Mouse (Mus musculus) embryonic facial prominence, embryonic 14.5 days (tissue): Measurements from ENCODE around the gene Pmm2. TPM values are rescaled to one million over a fixed set of nuclear protein-coding genes. Genes with fewer than 3 reads are reported as not detected.

Experiments
- ATAC-seq: fragments of 200-750 bp; cut with Nextera tagmentation; 2 replicates; pipeline ENCODE4 v1.8.0; 2017; ENCODE audit warnings: low read depth, moderate number of reproducible peaks, moderate TSS enrichment
- DNase-seq: peaks from one replicate; pipeline ENCODE4 v3.0.0-alpha.2; 2015; ENCODE audit warnings: low spot score
- H3K27ac ChIP-seq: fragments of 300-500 bp; sonication (generic); replicated peaks from 2 replicates; pipeline ENCODE4 v1.5.1; 2014; ENCODE audit warnings: low read depth, mild to moderate bottlenecking, low read length, moderate library complexity
- H3K27me3 ChIP-seq: fragments of 300-500 bp; sonication (generic); replicated peaks from 2 replicates; pipeline ENCODE4 v1.6.1; 2014; ENCODE audit warnings: low read length; ENCODE audit not compliant: control insufficient read depth, insufficient read depth
- H3K36me3 ChIP-seq: fragments of 300-500 bp; sonication (generic); 2 replicates; pipeline ENCODE4 v1.6.1; 2014; ENCODE audit warnings: low read length, mixed read lengths; ENCODE audit not compliant: control insufficient read depth, insufficient read depth
- H3K4me1 ChIP-seq: fragments of 300-500 bp; sonication (generic); 2 replicates; pipeline ENCODE4 v1.6.1; 2014; ENCODE audit warnings: antibody characterized with exemption, low read length; ENCODE audit not compliant: control insufficient read depth, insufficient read depth
- H3K4me2 ChIP-seq: fragments of 300-500 bp; sonication (generic); 2 replicates; pipeline ENCODE4 v1.6.1; 2014; ENCODE audit warnings: low read depth, mild to moderate bottlenecking, low read length, moderate library complexity, mixed read lengths
- H3K4me3 ChIP-seq: fragments of 300-500 bp; sonication (generic); 2 replicates; pipeline ENCODE4 v1.5.1; 2014; ENCODE audit warnings: low read depth, mild to moderate bottlenecking, low read length
- H3K9ac ChIP-seq: fragments of 300-500 bp; sonication (generic); 2 replicates; pipeline ENCODE4 v1.6.1; 2014; ENCODE audit warnings: low read depth, mild to moderate bottlenecking, low read length, moderate library complexity, mixed read lengths
- H3K9me3 ChIP-seq: fragments of 300-500 bp; sonication (generic); 2 replicates; pipeline ENCODE4 v1.6.1; 2016; ENCODE audit warnings: low read length; ENCODE audit not compliant: control insufficient read depth
- WGBS: fragments of 180-500 bp; shearing (Covaris S2); extraction: QIAGEN DNeasy Blood & Tissue Kit; methylation state at CpG from one replicate; pipeline ENCODE4 v1.1.7; 2014; 5-methylcytosine and 5-hydroxymethylcytosine counted together
- microRNA-seq: library from miRNA; unstranded; fragments of <30 nt; microRNA quantifications from one replicate; pipeline ENCODE4, GENCODE M21; 2016; ENCODE audit warnings: borderline number of aligned reads
- polyA plus RNA-seq: library from polyadenylated mRNA; unstranded; fragments of >200 nt; fragmentation: Nextera tagmentation; extraction: Ambion mirVana; gene quantifications from 2 replicates; pipeline ENCODE4 v1.2.1, GENCODE M21; 2014

Pmm2 gene
- polyA plus RNA-seq, 1 experiment from 2014 or later, result 42.4 TPM

DNA sequence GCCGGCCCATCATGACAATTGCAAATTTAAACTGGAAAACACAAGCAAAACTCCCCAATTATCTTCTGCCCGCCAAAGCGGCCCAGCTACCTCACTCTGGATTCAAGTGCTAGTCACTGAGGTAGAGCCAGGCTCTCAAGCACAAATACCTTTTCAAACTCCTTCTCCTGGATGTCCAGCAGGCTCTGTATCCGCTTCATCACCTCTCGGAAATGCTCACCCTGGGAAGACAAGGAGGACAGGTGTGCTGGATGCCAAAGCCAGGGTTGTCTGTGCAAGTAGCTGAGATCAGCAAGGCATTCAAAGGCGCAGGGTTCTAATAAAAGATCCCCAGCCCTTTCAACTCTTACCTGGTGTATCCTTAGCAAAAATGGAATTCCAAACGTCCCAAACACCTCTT, 53.7 kb downstream of the Pmm2 start:
- Histone ChIP-seq H3K4me3 (no peak overlapping the region), H3K27me3 (no peaks in the 10 kb centered on the region), H3K36me3 (peaks cover 89% of the 10 kb centered on the region), H3K27ac (no peak overlapping the region), H3K9me3 (no peaks in the 10 kb centered on the region), H3K4me2 (no peak overlapping the region), H3K9ac (no peak overlapping the region), H3K4me1 (no peaks in the 10 kb centered on the region)
- DNase-seq, result no peak
- WGBS, result 91% methylated on average over 7 of the region's 7 CpGs
- ATAC-seq, result no peak

GRCm38 (mm10) chr16:8699556-8699955, 62.1 kb downstream of the Pmm2 start:
- DNase-seq (no peak), ATAC-seq (no peak)
- no peak overlapping the region for H3K9ac ChIP-seq
- H3K27ac ChIP-seq, result no peak overlapping the region
- 91% methylated on average over 8 of the region's 8 CpGs for WGBS
- peaks cover 98% of the 10 kb centered on the region for H3K36me3 ChIP-seq
- no peaks in the 10 kb centered on the region for H3K9me3 ChIP-seq
- no peaks in the 10 kb centered on the region for H3K4me1 ChIP-seq
- H3K4me3 ChIP-seq, result no peak overlapping the region
- H3K4me2 ChIP-seq, result no peak overlapping the region
- no peaks in the 10 kb centered on the region for H3K27me3 ChIP-seq

DNA sequence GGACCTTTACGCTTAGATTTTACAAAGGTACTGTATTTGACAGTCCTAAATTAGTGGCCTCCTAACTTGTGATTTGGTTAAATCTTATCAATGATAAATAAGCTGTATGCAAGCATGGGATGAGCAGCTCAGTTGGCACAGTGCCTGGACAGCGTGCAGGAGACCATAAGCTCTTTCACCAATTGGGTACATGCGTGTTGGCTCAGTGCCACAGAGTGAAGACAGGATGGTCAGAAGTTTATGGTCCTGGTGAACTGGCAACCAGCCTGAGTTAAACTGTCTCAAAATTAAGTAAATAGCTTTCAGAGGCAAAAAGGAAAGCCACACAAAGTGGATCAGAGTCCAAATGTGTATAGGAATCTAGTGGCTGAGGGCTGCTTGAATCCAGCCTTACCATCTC, 63.1 kb downstream of the Pmm2 start:
- Histone ChIP-seq H3K4me1 (no peaks in the 10 kb centered on the region), H3K36me3 (peaks cover 97% of the 10 kb centered on the region), H3K27ac (no peak overlapping the region), H3K9ac (no peak overlapping the region), H3K9me3 (no peaks in the 10 kb centered on the region), H3K4me2 (no peak overlapping the region), H3K27me3 (no peaks in the 10 kb centered on the region), H3K4me3 (no peak overlapping the region)
- 87% methylated on average over 3 of the region's 3 CpGs for WGBS
- ATAC-seq (no peak), DNase-seq (peak; percentile 22)

GRCm38 (mm10) chr16:8711998-8712397, 74.5 kb downstream of the Pmm2 start:
- Histone ChIP-seq H3K4me3 (no peak overlapping the region), H3K4me1 (0 out of 2 replicates have a peak, but pooled peaks cover 3% of the 10 kb centered on the region), H3K9me3 (no peaks in the 10 kb centered on the region), H3K9ac (no peak overlapping the region), H3K27ac (no peak overlapping the region), H3K4me2 (no peak overlapping the region), H3K36me3 (peaks cover 88% of the 10 kb centered on the region), H3K27me3 (no peaks in the 10 kb centered on the region)
- no peak for DNase-seq
- ATAC-seq, result no peak
- 77% methylated on average over 9 of the region's 9 CpGs for WGBS

Small RNAs within 50 kb of the gene (microRNA-seq; reads per million reads assigned to microRNA genes)
- gene Gm22137, result not detected

Other genes with a start within 250 kb of the Pmm2 start
- not detected in 2 replicates for gene Tmem114, start 212.5 kb upstream of the Pmm2 start, polyA plus RNA-seq
- 27.2 and 28.6 TPM in 2 replicates for gene Mettl22, start 166.9 kb upstream of the Pmm2 start, polyA plus RNA-seq
- 18.0 and 20.6 TPM in 2 replicates for gene Abat, start 124.2 kb upstream of the Pmm2 start, polyA plus RNA-seq
- gene Tmem186, start within 50 bp of the Pmm2 start, polyA plus RNA-seq, result 11.4 and 14.1 TPM in 2 replicates
- gene Carhsp1, start 34.5 kb downstream of the Pmm2 start, polyA plus RNA-seq, result 29.2 and 32.1 TPM in 2 replicates
- gene Gm5767, start 43.1 kb downstream of the Pmm2 start, polyA plus RNA-seq, result not detected in 2 replicates
- gene Usp7, start 154.6 kb downstream of the Pmm2 start, polyA plus RNA-seq, result 35.7 and 39.2 TPM in 2 replicates
- 16.5 and 22.1 TPM in 2 replicates for gene 1810013L24Rik, start 192.4 kb downstream of the Pmm2 start, polyA plus RNA-seq